Mouse (Mus musculus) small intestine, adult 2 months (tissue): ENCODE results near the gene Zfp185. TPM values are rescaled to one million over a fixed set of nuclear protein-coding genes. Genes with fewer than 3 reads are reported as not detected.
"Not testable (repeated sequence)": the region's sequence is repeated elsewhere in the genome, so short reads cannot be mapped to it uniquely, and the experiment has no call there.

ENCODE experiments used
- H3K27ac ChIP-seq: fragments of 200-500 bp; 2 replicates; pipeline ENCODE4 v1.5.1; 2012; ENCODE audit warnings: low read depth, low read length, control low read depth, inconsistent platforms; ENCODE audit not compliant: insufficient read depth
- H3K27me3 ChIP-seq: fragments of 200-500 bp; 2 replicates; pipeline ENCODE4 v1.6.1; 2012; ENCODE audit warnings: mild to moderate bottlenecking, moderate library complexity, low read length, inconsistent platforms; ENCODE audit not compliant: control insufficient read depth, insufficient read depth
- H3K36me3 ChIP-seq: fragments of 200-500 bp; 2 replicates; pipeline ENCODE4 v1.6.1; 2012; ENCODE audit warnings: mild to moderate bottlenecking, low read length, control low read depth, inconsistent platforms; ENCODE audit not compliant: control insufficient read depth, insufficient read depth
- H3K4me1 ChIP-seq: fragments of 200-500 bp; 2 replicates; pipeline ENCODE4 v1.6.1; 2012; ENCODE audit warnings: low read length, inconsistent platforms, mixed read lengths; ENCODE audit not compliant: control insufficient read depth, insufficient read depth, insufficient read length
- H3K4me3 ChIP-seq: fragments of 200-500 bp; 2 replicates; pipeline ENCODE4 v1.5.1; 2012; ENCODE audit warnings: low read depth, mild to moderate bottlenecking, control low read depth, inconsistent platforms, low read length, moderate library complexity
- CTCF ChIP-seq: fragments of 200-500 bp; IDR thresholded peaks from 2 replicates; pipeline ENCODE4 v1.5.1; 2012; ENCODE audit warnings: low read depth, mild to moderate bottlenecking, control low read depth, inconsistent platforms, low read length, moderate library complexity, mixed read lengths; ENCODE audit not compliant: insufficient replicate concordance, insufficient read length; ENCODE audit errors: extremely low read depth
- POLR2A ChIP-seq: fragments of 200-500 bp; IDR thresholded peaks from 2 replicates; pipeline ENCODE4 v1.6.1; 2012; ENCODE audit warnings: low read depth, mild to moderate bottlenecking, control low read depth, inconsistent platforms, low read length, moderate library complexity
- WGBS: fragments of 180-500 bp; shearing (Covaris S2); methylation state at CpG from one replicate; pipeline ENCODE4 v1.1.7; 2018; 5-methylcytosine and 5-hydroxymethylcytosine counted together
- polyA plus RNA-seq: library from polyadenylated mRNA; depleted of rRNA; stranded (reverse); fragments of >200 nt; gene quantifications from 2 replicates; pipeline ENCODE4 v1.2.3, GENCODE M21; 2012; rRNA removed

Zfp185 gene
- polyA plus RNA-seq, 1 experiment: 0.03 TPM

GRCm38 (mm10) chrX:73062323-73062722, 75.2 kb downstream of the Zfp185 start:
- no peaks in the 10 kb centered on the region for H3K4me1 ChIP-seq
- H3K27ac ChIP-seq: no peak overlapping the region
- TF ChIP-seq POLR2A (no peak), CTCF (no peak)
- H3K27me3 ChIP-seq: no peaks in the 10 kb centered on the region
- H3K4me3 ChIP-seq: no peak overlapping the region
- 50% methylated on average over 5 of the region's 5 CpGs for WGBS
- no peaks in the 10 kb centered on the region for H3K36me3 ChIP-seq

- no peak overlapping the region for H3K4me3 ChIP-seq
- H3K27me3 ChIP-seq: no peaks in the 10 kb centered on the region
- WGBS: 51% methylated on average over 24 of the region's 24 CpGs
- no peaks in the 10 kb centered on the region for H3K36me3 ChIP-seq
- TF ChIP-seq POLR2A: no peak
- no peak for TF ChIP-seq CTCF
- no peak overlapping the region for H3K27ac ChIP-seq
- no peaks in the 10 kb centered on the region for H3K4me1 ChIP-seq
Observed at GRCm38 (mm10) chrX:73063512-73064414, 76.6 kb downstream of the Zfp185 start.

- Histone ChIP-seq H3K27me3 (no peaks in the 10 kb centered on the region), H3K4me3 (no peak within 1 kb of the TSS), H3K27ac (no peak within 1 kb of the TSS), H3K4me1 (no peaks in the 10 kb centered on the region), H3K36me3 (no peaks in the 10 kb centered on the region)
- TF ChIP-seq POLR2A (no peak), CTCF (no peak)
- 32% methylated on average over 7 of the region's 7 CpGs for WGBS
Observed at GRCm38 (mm10) chrX:73064415-73064793, 77.3 kb downstream of the Zfp185 start, which contains the start of gene Pnma3. Gene Pnma3, plus strand, starts transcription at chrX:73064787.

GRCm38 (mm10) chrX:73066765-73067312, 79.7 kb downstream of the Zfp185 start:
- not testable (repeated sequence) for H3K36me3 ChIP-seq, H3K4me1 ChIP-seq, H3K4me3 ChIP-seq, H3K27ac ChIP-seq, H3K27me3 ChIP-seq
- WGBS: 50% methylated on average over 3 of the region's 5 CpGs

Other genes starting within 250 kb of the Zfp185 start
- gene Gabrq, start 162.2 kb upstream of the Zfp185 start, polyA plus RNA-seq: 0.03 and 0.05 TPM in 2 replicates
- 0.28 and 0.46 TPM in 2 replicates for gene Cetn2, start 68.9 kb upstream of the Zfp185 start, polyA plus RNA-seq
- 3.2 and 7.2 TPM in 2 replicates for gene Nsdhl, start 68.8 kb upstream of the Zfp185 start, polyA plus RNA-seq
- not detected in 2 replicates for gene Pnma5, start 49.8 kb downstream of the Zfp185 start, polyA plus RNA-seq
- gene Pnma3, start 77.4 kb downstream of the Zfp185 start, polyA plus RNA-seq: not detected in 2 replicates
- not detected in 2 replicates for gene Xlr4a, start 95.1 kb downstream of the Zfp185 start, polyA plus RNA-seq
- 0.38 TPM in 1 of 2 replicates, not detected in the other for gene Xlr3a, start 109.8 kb downstream of the Zfp185 start, polyA plus RNA-seq
- gene Gm14685, start 129.7 kb downstream of the Zfp185 start, polyA plus RNA-seq: 0.06 TPM in 1 of 2 replicates, not detected in the other
- not detected in 2 replicates for gene Xlr5b, start 161.5 kb downstream of the Zfp185 start, polyA plus RNA-seq
- gene DXBay18, start 162.1 kb downstream of the Zfp185 start, polyA plus RNA-seq: not detected in 2 replicates
- not detected in 2 replicates for gene Spin2d, start 189.7 kb downstream of the Zfp185 start, polyA plus RNA-seq
- 0.08 and 0.23 TPM in 2 replicates for gene Xlr3b, start 204.9 kb downstream of the Zfp185 start, polyA plus RNA-seq
- gene Xlr4b, start 227.0 kb downstream of the Zfp185 start, polyA plus RNA-seq: not detected in 2 replicates
- 20.7 and 29.4 TPM in 2 replicates for gene F8a, start 241.0 kb downstream of the Zfp185 start, polyA plus RNA-seq